Mouse (Mus musculus): Measurements from ENCODE around the gene Mtmr12. TPM values are rescaled to one million over a fixed set of nuclear protein-coding genes. Genes with fewer than 3 reads are reported as not detected.

Mtmr12 gene
- total and polyA plus RNA-seq, 3 experiments, result 7.4 to 9.2 (median 8.8) TPM

- H3K9ac ChIP-seq (ENCODE audit: low read depth, low read length), result no peak overlapping the region
- no peaks in the 10 kb centered on the region for H3K4me1 ChIP-seq (ENCODE audit: control insufficient read depth, insufficient read depth, low read length)
- no peak overlapping the region for H3K4me3 ChIP-seq
- DNase-seq, result no peak
- TF ChIP-seq POLR2A (IDR thresholded peaks at IDR 0.05; ENCODE audit: insufficient read depth, low read depth, low read length) (no peak), CTCF (IDR thresholded peaks at IDR 0.05) (no peak), EP300 (IDR thresholded peaks at IDR 0.05; ENCODE audit: insufficient read depth, low read depth, low read length) (no peak)
- no peaks in the 10 kb centered on the region for H3K36me3 ChIP-seq (ENCODE audit: control insufficient read depth, insufficient read depth, low read length)
- no peaks in the 10 kb centered on the region for H3K27me3 ChIP-seq (ENCODE audit: control insufficient read depth, insufficient read depth, low read length)
- intact Hi-C loops (cut with DNase I), result no loop called here
- WGBS, result 67% methylated on average over 2 of the region's 2 CpGs
- no peaks in the 10 kb centered on the region for H3K79me2 ChIP-seq (replicated peaks; ENCODE audit: control insufficient read depth, insufficient read depth, low read length)
- no peak overlapping the region for H3K27ac ChIP-seq
Measured at GRCm38 (mm10) chr15:12296228-12296627, 91.4 kb downstream of the Mtmr12 start.

- no peak overlapping the region for H3K4me3 ChIP-seq
- H3K4me1 ChIP-seq (ENCODE audit: control insufficient read depth, insufficient read depth, low read length), result no peaks in the 10 kb centered on the region
- no peak for DNase-seq
- no peaks in the 10 kb centered on the region for H3K27me3 ChIP-seq (ENCODE audit: control insufficient read depth, insufficient read depth, low read length)
- H3K9ac ChIP-seq (ENCODE audit: low read depth, low read length), result no peak overlapping the region
- WGBS, result 65% methylated on average over 7 of the region's 7 CpGs
- H3K36me3 ChIP-seq (ENCODE audit: control insufficient read depth, insufficient read depth, low read length), result no peaks in the 10 kb centered on the region
- no peak overlapping the region for H3K27ac ChIP-seq
- no peaks in the 10 kb centered on the region for H3K79me2 ChIP-seq (replicated peaks; ENCODE audit: control insufficient read depth, insufficient read depth, low read length)
- intact Hi-C loops (cut with DNase I), result no loop called here
- TF ChIP-seq CTCF (IDR thresholded peaks at IDR 0.05), result no peak
- no peak for TF ChIP-seq POLR2A (IDR thresholded peaks at IDR 0.05; ENCODE audit: insufficient read depth, low read depth, low read length)
- no peak for TF ChIP-seq EP300 (IDR thresholded peaks at IDR 0.05; ENCODE audit: insufficient read depth, low read depth, low read length)
Measured at GRCm38 (mm10) chr15:12298231-12298737, 93.5 kb downstream of the Mtmr12 start.

- Histone ChIP-seq H3K27me3 (ENCODE audit: control insufficient read depth, insufficient read depth, low read length) (no peaks in the 10 kb centered on the region), H3K4me1 (ENCODE audit: control insufficient read depth, insufficient read depth, low read length) (peaks cover 2% of the 10 kb centered on the region), H3K79me2 (replicated peaks; ENCODE audit: control insufficient read depth, insufficient read depth, low read length) (no peaks in the 10 kb centered on the region), H3K36me3 (ENCODE audit: control insufficient read depth, insufficient read depth, low read length) (no peaks in the 10 kb centered on the region), H3K27ac (no peak overlapping the region), H3K9ac (ENCODE audit: low read depth, low read length) (no peak overlapping the region), H3K4me3 (no peak overlapping the region)
- intact Hi-C loops (cut with DNase I), result no loop called here
- TF ChIP-seq POLR2A (IDR thresholded peaks at IDR 0.05; ENCODE audit: insufficient read depth, low read depth, low read length), result no peak
- no peak for TF ChIP-seq CTCF (IDR thresholded peaks at IDR 0.05)
- TF ChIP-seq EP300 (IDR thresholded peaks at IDR 0.05; ENCODE audit: insufficient read depth, low read depth, low read length), result no peak
- 68% methylated on average over 5 of the region's 6 CpGs for WGBS
- DNase-seq, result no peak
Measured at GRCm38 (mm10) chr15:12301771-12302170, 96.9 kb downstream of the Mtmr12 start.

- H3K4me1 ChIP-seq (ENCODE audit: control insufficient read depth, insufficient read depth, low read length), result peaks cover 4% of the 10 kb centered on the region
- 12% methylated on average over 8 of the region's 8 CpGs for WGBS
- H3K9ac ChIP-seq (ENCODE audit: low read depth, low read length), result peak overlapping the region; percentile 31; the same call in 1 of the 2 replicates
- no peaks in the 10 kb centered on the region for H3K79me2 ChIP-seq (replicated peaks; ENCODE audit: control insufficient read depth, insufficient read depth, low read length)
- H3K27ac ChIP-seq, result peak overlapping the region; percentile 15
- H3K27me3 ChIP-seq (ENCODE audit: control insufficient read depth, insufficient read depth, low read length), result no peaks in the 10 kb centered on the region
- intact Hi-C loops (cut with DNase I), result no loop called here
- peak in 1 of 2 experiments; percentile 35 for DNase-seq
- no peaks in the 10 kb centered on the region for H3K36me3 ChIP-seq (ENCODE audit: control insufficient read depth, insufficient read depth, low read length)
- TF ChIP-seq CTCF (IDR thresholded peaks at IDR 0.05) (no peak), POLR2A (IDR thresholded peaks at IDR 0.05; ENCODE audit: insufficient read depth, low read depth, low read length) (no peak), EP300 (IDR thresholded peaks at IDR 0.05; ENCODE audit: insufficient read depth, low read depth, low read length) (no peak)
- no peak overlapping the region for H3K4me3 ChIP-seq
Measured at GRCm38 (mm10) chr15:12306188-12307071, 101.6 kb downstream of the Mtmr12 start.

GRCm38 (mm10) chr15:12307114-12307513 is 102.3 kb downstream of the Mtmr12 start:
- TF ChIP-seq POLR2A (IDR thresholded peaks at IDR 0.05; ENCODE audit: insufficient read depth, low read depth, low read length) (no peak), EP300 (IDR thresholded peaks at IDR 0.05; ENCODE audit: insufficient read depth, low read depth, low read length) (no peak), CTCF (IDR thresholded peaks at IDR 0.05) (no peak)

GRCm38 (mm10) chr15:12308539-12308938 is 103.7 kb downstream of the Mtmr12 start:
- WGBS, result 87% methylated on average over 5 of the region's 5 CpGs
- DNase-seq, result no peak
- H3K27ac ChIP-seq, result no peak overlapping the region
- peaks cover 4% of the 10 kb centered on the region for H3K4me1 ChIP-seq (ENCODE audit: control insufficient read depth, insufficient read depth, low read length)
- intact Hi-C loops (cut with DNase I), result no loop called here
- TF ChIP-seq POLR2A (IDR thresholded peaks at IDR 0.05; ENCODE audit: insufficient read depth, low read depth, low read length) (no peak), EP300 (IDR thresholded peaks at IDR 0.05; ENCODE audit: insufficient read depth, low read depth, low read length) (no peak), CTCF (IDR thresholded peaks at IDR 0.05) (no peak)
- no peaks in the 10 kb centered on the region for H3K36me3 ChIP-seq (ENCODE audit: control insufficient read depth, insufficient read depth, low read length)
- H3K9ac ChIP-seq (ENCODE audit: low read depth, low read length), result no peak overlapping the region
- no peaks in the 10 kb centered on the region for H3K79me2 ChIP-seq (replicated peaks; ENCODE audit: control insufficient read depth, insufficient read depth, low read length)
- no peaks in the 10 kb centered on the region for H3K27me3 ChIP-seq (ENCODE audit: control insufficient read depth, insufficient read depth, low read length)
- H3K4me3 ChIP-seq, result no peak overlapping the region

More at GRCm38 (mm10) chr15:12307114-12307513, 102.3 kb downstream of the Mtmr12 start:
- Histone ChIP-seq H3K9ac (ENCODE audit: low read depth, low read length) (no peak overlapping the region), H3K27me3 (ENCODE audit: control insufficient read depth, insufficient read depth, low read length) (no peaks in the 10 kb centered on the region), H3K4me3 (no peak overlapping the region), H3K79me2 (replicated peaks; ENCODE audit: control insufficient read depth, insufficient read depth, low read length) (no peaks in the 10 kb centered on the region), H3K36me3 (ENCODE audit: control insufficient read depth, insufficient read depth, low read length) (no peaks in the 10 kb centered on the region), H3K4me1 (ENCODE audit: control insufficient read depth, insufficient read depth, low read length) (peaks cover 4% of the 10 kb centered on the region), H3K27ac (no peak overlapping the region; the same call in none of the 2 replicates)
- DNase-seq, result no peak
- WGBS, result 47% methylated on average over 4 of the region's 4 CpGs
- intact Hi-C loops (cut with DNase I), result no loop called here
